Mouse (Mus musculus) hematopoietic stem cell, adult 5-6 weeks (primary cell): ENCODE measurements around the gene Abcc12. TPM values are rescaled to one million over a fixed set of nuclear protein-coding genes. Genes with fewer than 3 reads are reported as not detected.

Experiments used
- ATAC-seq, 2 experiments: fragments of 125-278 bp in 1 of 2; replicated peaks in 1 of 2; 2 replicates each; pipeline ENCODE4 v1.8.0; 2016 to 2017; ENCODE audit warnings: inconsistent platforms in 2 of 2, mild to moderate bottlenecking in 2 of 2, moderate number of reproducible peaks in 2 of 2, low read depth in 1 of 2, moderate TSS enrichment in 1 of 2; ENCODE audit not compliant: low FRiP score in 2 of 2, poor library complexity in 2 of 2, severe bottlenecking in 2 of 2, insufficient read depth in 1 of 2, low TSS enrichment in 1 of 2
- total RNA-seq: library from RNA; stranded (forward); fragments of 172-1452, 232-1000 nt; gene quantifications from 2 replicates; pipeline ENCODE4 v1.2.3, GENCODE M21; 2017

Gene Abcc12
- total RNA-seq, result not detected in 2 replicates

GRCm38 (mm10) chr8:86580458-86580857 is at the start of gene Abcc12:
TSS of gene Abcc12 (minus strand) at chr8:86580686.
- no peak for ATAC-seq

- no peak for ATAC-seq
Measured at GRCm38 (mm10) chr8:86630212-86630611, 49.7 kb upstream of the Abcc12 start.

- no peak for ATAC-seq
Measured at GRCm38 (mm10) chr8:86624915-86625314, 44.4 kb upstream of the Abcc12 start.

- peak; percentile 94 for ATAC-seq
Measured at GRCm38 (mm10) chr8:86623911-86624731, 43.6 kb upstream of the Abcc12 start, which contains the start of gene Lonp2. TSS of gene Lonp2 (plus strand) at chr8:86624043.

- no peak for ATAC-seq
Measured at GRCm38 (mm10) chr8:86623551-86623910, 43.0 kb upstream of the Abcc12 start.

GRCm38 (mm10) chr8:86617759-86618387 is 37.4 kb upstream of the Abcc12 start:
- ATAC-seq, result peak; percentile 67 to 69

- no peak for ATAC-seq
Measured at GRCm38 (mm10) chr8:86615095-86615769, 34.7 kb upstream of the Abcc12 start.

- no peak for ATAC-seq
Measured at GRCm38 (mm10) chr8:86613798-86614197, 33.3 kb upstream of the Abcc12 start.

- peak; percentile 69 to 83 for ATAC-seq
Measured at GRCm38 (mm10) chr8:86604676-86605075, 24.2 kb upstream of the Abcc12 start.

- no peak for ATAC-seq
Measured at GRCm38 (mm10) chr8:86603174-86603573, 22.7 kb upstream of the Abcc12 start.

- no peak for ATAC-seq
Measured at GRCm38 (mm10) chr8:86600311-86600710, 19.8 kb upstream of the Abcc12 start.

- no peak for ATAC-seq
Measured at GRCm38 (mm10) chr8:86599299-86599698, 18.8 kb upstream of the Abcc12 start.

GRCm38 (mm10) chr8:86597681-86598080 is 17.2 kb upstream of the Abcc12 start:
- ATAC-seq, result no peak

- ATAC-seq, result no peak
Measured at GRCm38 (mm10) chr8:86595671-86596070, 15.2 kb upstream of the Abcc12 start.

GRCm38 (mm10) chr8:86594159-86594796 is 13.8 kb upstream of the Abcc12 start:
- ATAC-seq, result no peak

GRCm38 (mm10) chr8:86593099-86593498 is 12.6 kb upstream of the Abcc12 start:
- no peak for ATAC-seq

- ATAC-seq, result no peak
Measured at GRCm38 (mm10) chr8:86588338-86588737, 7.9 kb upstream of the Abcc12 start.

- ATAC-seq, result no peak
Measured at GRCm38 (mm10) chr8:86586642-86587041, 6.2 kb upstream of the Abcc12 start.
